Mouse (Mus musculus) forebrain, embryonic 11.5 days (tissue): ENCODE measurements around the gene Tbc1d1. TPM values are rescaled to one million over a fixed set of nuclear protein-coding genes. Genes with fewer than 3 reads are reported as not detected.

ENCODE experiments used
- ATAC-seq: fragments of 200-750 bp; cut with Nextera tagmentation; replicated peaks from 2 replicates; pipeline ENCODE4 v1.8.0; 2017; ENCODE audit warnings: moderate TSS enrichment; ENCODE audit not compliant: low FRiP score
- DNase-seq: peaks from one replicate; pipeline ENCODE4 v3.0.0-alpha.2; 2017; ENCODE audit warnings: low spot score
- H3K27ac ChIP-seq: fragments of 300-500 bp; sonication (generic); 2 replicates; pipeline ENCODE4 v1.5.1; 2014; ENCODE audit warnings: low read depth, low read length
- H3K27me3 ChIP-seq: fragments of 300-500 bp; sonication (generic); 2 replicates; pipeline ENCODE4 v1.6.1; 2014; ENCODE audit warnings: mild to moderate bottlenecking, low read length, mixed read lengths; ENCODE audit not compliant: control insufficient read depth, insufficient read depth
- H3K36me3 ChIP-seq: fragments of 300-500 bp; sonication (generic); 2 replicates; pipeline ENCODE4 v1.6.1; 2014; ENCODE audit warnings: mild to moderate bottlenecking, low read length, moderate library complexity, mixed read lengths; ENCODE audit not compliant: control insufficient read depth, insufficient read depth
- H3K4me1 ChIP-seq: fragments of 300-500 bp; sonication (generic); replicated peaks from 2 replicates; pipeline ENCODE4 v1.6.1; 2014; ENCODE audit warnings: low read length, mixed read lengths; ENCODE audit not compliant: control insufficient read depth, insufficient read depth
- H3K4me2 ChIP-seq: fragments of 300-500 bp; sonication (generic); 2 replicates; pipeline ENCODE4 v1.6.1; 2014; ENCODE audit warnings: low read depth, mild to moderate bottlenecking, low read length, moderate library complexity, mixed read lengths; ENCODE audit not compliant: severe bottlenecking
- H3K4me3 ChIP-seq: fragments of 300-500 bp; sonication (generic); 2 replicates; pipeline ENCODE4 v1.5.1; 2014; ENCODE audit warnings: low read depth, low read length
- H3K9ac ChIP-seq: fragments of 300-500 bp; sonication (generic); 2 replicates; pipeline ENCODE4 v1.6.1; 2014; ENCODE audit warnings: low read length
- H3K9me3 ChIP-seq: fragments of 300-500 bp; sonication (generic); 2 replicates; pipeline ENCODE4 v1.6.1; 2016; ENCODE audit warnings: low read length, mixed read lengths; ENCODE audit not compliant: control insufficient read depth
- WGBS: fragments of 180-500 bp; shearing (Covaris S2); extraction: QIAGEN DNeasy Blood & Tissue Kit; methylation state at CpG from one replicate; pipeline ENCODE4 v1.1.7; 2014; 5-methylcytosine and 5-hydroxymethylcytosine counted together
- polyA plus RNA-seq: library from polyadenylated mRNA; unstranded; fragments of >200 nt; fragmentation: Nextera tagmentation; extraction: Ambion mirVana; gene quantifications from 2 replicates; pipeline ENCODE4 v1.2.1, GENCODE M21; 2014

Gene Tbc1d1
- polyA plus RNA-seq, 1 experiment from 2014 or later = 27.9 TPM

GRCm38 (mm10) chr5:64188083-64188648 is 32.1 kb downstream of the Tbc1d1 start:
- no peak overlapping the region for H3K9ac ChIP-seq
- ATAC-seq (no peak), DNase-seq (no peak)
- 63% methylated on average over 3 of the region's 3 CpGs for WGBS
- no peaks in the 10 kb centered on the region for H3K9me3 ChIP-seq
- H3K4me3 ChIP-seq = no peak overlapping the region
- H3K4me2 ChIP-seq = no peak overlapping the region
- no peaks in the 10 kb centered on the region for H3K27me3 ChIP-seq
- no peaks in the 10 kb centered on the region for H3K4me1 ChIP-seq
- H3K27ac ChIP-seq = no peak overlapping the region
- no peaks in the 10 kb centered on the region; the same call in 1 of the 2 replicates for H3K36me3 ChIP-seq

- H3K4me2 ChIP-seq = no peak overlapping the region
- no peaks in the 10 kb centered on the region for H3K9me3 ChIP-seq
- WGBS = 97% methylated on average over 5 of the region's 5 CpGs
- no peaks in the 10 kb centered on the region for H3K27me3 ChIP-seq
- no peaks in the 10 kb centered on the region; the same call in 1 of the 2 replicates for H3K36me3 ChIP-seq
- ATAC-seq (no peak), DNase-seq (no peak)
- no peak overlapping the region for H3K9ac ChIP-seq
- H3K4me3 ChIP-seq = no peak overlapping the region
- H3K4me1 ChIP-seq = no peaks in the 10 kb centered on the region
- no peak overlapping the region for H3K27ac ChIP-seq
Observed at GRCm38 (mm10) chr5:64190892-64191291, 34.8 kb downstream of the Tbc1d1 start.

GRCm38 (mm10) chr5:64193353-64193752 is 37.2 kb downstream of the Tbc1d1 start:
- ATAC-seq (no peak), DNase-seq (no peak)
- Histone ChIP-seq H3K4me2 (no peak overlapping the region), H3K9ac (no peak overlapping the region), H3K9me3 (no peaks in the 10 kb centered on the region), H3K4me1 (no peaks in the 10 kb centered on the region), H3K27me3 (no peaks in the 10 kb centered on the region), H3K36me3 (no peaks in the 10 kb centered on the region; the same call in 1 of the 2 replicates), H3K27ac (no peak overlapping the region), H3K4me3 (no peak overlapping the region)
- 74% methylated on average over 11 of the region's 11 CpGs for WGBS

GRCm38 (mm10) chr5:64196250-64196865 is 40.3 kb downstream of the Tbc1d1 start:
- no peak overlapping the region for H3K4me2 ChIP-seq
- H3K4me3 ChIP-seq = no peak overlapping the region
- WGBS = 97% methylated on average over 1 of the region's 1 CpGs
- H3K9ac ChIP-seq = no peak overlapping the region
- H3K4me1 ChIP-seq = no peaks in the 10 kb centered on the region
- H3K9me3 ChIP-seq = no peaks in the 10 kb centered on the region
- no peaks in the 10 kb centered on the region for H3K27me3 ChIP-seq
- H3K27ac ChIP-seq = no peak overlapping the region
- DNase-seq = no peak
- no peaks in the 10 kb centered on the region; the same call in 1 of the 2 replicates for H3K36me3 ChIP-seq
- ATAC-seq = no peak

- Histone ChIP-seq H3K9me3 (no peaks in the 10 kb centered on the region), H3K4me1 (no peaks in the 10 kb centered on the region), H3K4me3 (no peak overlapping the region), H3K36me3 (no peaks in the 10 kb centered on the region; the same call in 1 of the 2 replicates), H3K4me2 (no peak overlapping the region), H3K27ac (no peak overlapping the region), H3K9ac (no peak overlapping the region), H3K27me3 (no peaks in the 10 kb centered on the region)
- 85% methylated on average over 5 of the region's 5 CpGs for WGBS
- no peak for ATAC-seq
- DNase-seq = no peak
Observed at GRCm38 (mm10) chr5:64196866-64197321, 40.8 kb downstream of the Tbc1d1 start.

- Histone ChIP-seq H3K9ac (no peak overlapping the region), H3K4me1 (no peaks in the 10 kb centered on the region), H3K9me3 (no peaks in the 10 kb centered on the region), H3K36me3 (no peaks in the 10 kb centered on the region), H3K27ac (no peak overlapping the region), H3K4me2 (no peak overlapping the region), H3K27me3 (no peaks in the 10 kb centered on the region), H3K4me3 (no peak overlapping the region)
- ATAC-seq (no peak), DNase-seq (no peak)
- 89% methylated on average over 7 of the region's 7 CpGs for WGBS
Observed at GRCm38 (mm10) chr5:64198624-64199023, 42.5 kb downstream of the Tbc1d1 start.

GRCm38 (mm10) chr5:64201071-64201470 is 45.0 kb downstream of the Tbc1d1 start:
- H3K27ac ChIP-seq = no peak overlapping the region
- no peaks in the 10 kb centered on the region for H3K9me3 ChIP-seq
- H3K4me3 ChIP-seq = no peak overlapping the region
- no peak overlapping the region for H3K4me2 ChIP-seq
- no peaks in the 10 kb centered on the region for H3K27me3 ChIP-seq
- H3K4me1 ChIP-seq = no peaks in the 10 kb centered on the region
- WGBS = 77% methylated on average over 5 of the region's 5 CpGs
- H3K9ac ChIP-seq = no peak overlapping the region
- H3K36me3 ChIP-seq = no peaks in the 10 kb centered on the region
- DNase-seq (no peak), ATAC-seq (no peak)

GRCm38 (mm10) chr5:64202306-64202705 is 46.2 kb downstream of the Tbc1d1 start:
- Histone ChIP-seq H3K27me3 (no peaks in the 10 kb centered on the region), H3K4me2 (no peak overlapping the region), H3K4me3 (no peak overlapping the region), H3K9ac (no peak overlapping the region), H3K27ac (no peak overlapping the region), H3K36me3 (no peaks in the 10 kb centered on the region), H3K4me1 (no peaks in the 10 kb centered on the region), H3K9me3 (no peaks in the 10 kb centered on the region)
- 25% methylated on average over 2 of the region's 2 CpGs for WGBS
- ATAC-seq (peak; percentile 30; the same call in 1 of the 2 replicates), DNase-seq (peak; percentile 56)

GRCm38 (mm10) chr5:64205610-64206009 is 49.5 kb downstream of the Tbc1d1 start:
- Histone ChIP-seq H3K9ac (no peak overlapping the region), H3K27me3 (no peaks in the 10 kb centered on the region), H3K27ac (no peak overlapping the region), H3K4me1 (no peaks in the 10 kb centered on the region), H3K36me3 (no peaks in the 10 kb centered on the region), H3K4me2 (no peak overlapping the region), H3K4me3 (no peak overlapping the region), H3K9me3 (no peaks in the 10 kb centered on the region)
- ATAC-seq = no peak
- 94% methylated on average over 3 of the region's 3 CpGs for WGBS
- no peak for DNase-seq
